Mouse (Mus musculus) B cell, adult 67 days (primary cell): ENCODE data around the gene Chl1. TPM values are rescaled to one million over a fixed set of nuclear protein-coding genes. Genes with fewer than 3 reads are reported as not detected.

Source experiments
- total RNA-seq, 2 experiments: library from RNA; stranded (reverse); gene quantifications; 4 replicates each; pipeline ENCODE4 v1.2.4; 2023

Gene Chl1
- under 1 TPM in 1 of 2 experiments, not detected in 1; 0.44 TPM for total RNA-seq

DNA sequence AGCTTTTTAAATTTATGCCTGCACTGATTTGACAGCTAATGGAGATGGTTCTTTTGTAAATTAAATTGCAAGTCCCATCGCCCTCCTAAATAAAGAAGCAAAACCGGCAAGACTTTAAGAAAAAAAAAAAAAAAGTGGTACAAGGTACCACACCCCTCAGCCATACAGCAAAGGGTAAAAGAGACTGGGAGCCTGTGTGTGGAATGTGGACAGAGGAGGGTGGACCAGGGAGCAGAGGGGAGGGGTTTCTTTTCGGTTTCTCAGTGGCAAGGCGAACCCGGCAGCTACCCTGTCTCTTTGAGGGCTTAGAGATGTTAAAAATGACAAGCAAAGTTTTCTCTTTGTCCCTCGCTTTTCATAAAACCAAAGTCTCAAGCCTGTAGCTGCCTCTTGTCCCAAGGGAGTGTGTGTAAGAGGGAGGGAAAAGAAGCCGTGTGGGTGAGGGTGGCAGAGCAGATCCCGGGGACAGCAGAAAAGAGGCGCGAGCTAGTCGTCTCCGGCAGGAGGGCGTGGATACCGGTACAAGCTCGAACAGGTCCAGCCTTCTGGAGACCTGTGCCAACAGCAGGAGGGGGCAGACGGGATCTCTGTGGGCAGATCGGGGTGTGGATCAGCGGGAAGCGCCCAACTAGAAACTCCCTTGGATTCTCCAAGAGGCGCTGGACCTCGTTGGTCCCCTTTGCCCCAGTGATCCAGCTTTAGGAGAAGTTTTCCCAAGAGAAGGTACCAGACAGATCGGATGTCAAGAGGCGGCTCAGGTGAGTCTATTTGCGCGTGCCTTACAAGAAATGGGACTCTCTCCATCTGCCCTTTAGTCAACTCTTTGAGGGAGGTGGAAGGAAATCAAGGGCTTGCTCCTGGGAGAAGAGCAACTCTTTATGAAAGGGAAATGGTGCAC is at the start of gene Chl1:
TSS of gene Chl1 (plus strand) at position 195 of the 898 bp plus-strand sequence.

